Mouse (Mus musculus) cortical plate, adult 2 months (tissue): ENCODE data around the gene Astl. TPM values are rescaled to one million over a fixed set of nuclear protein-coding genes. Genes with fewer than 3 reads are reported as not detected.

Experiments
- H3K27ac ChIP-seq: fragments of 200-500 bp; 2 replicates; pipeline ENCODE4 v1.5.1; 2012; ENCODE audit warnings: low read length, control low read depth, inconsistent platforms; ENCODE audit not compliant: insufficient read depth
- H3K4me1 ChIP-seq: fragments of 200-500 bp; 2 replicates; pipeline ENCODE4 v1.6.1; 2011; ENCODE audit warnings: low read length; ENCODE audit not compliant: control insufficient read depth, insufficient read depth
- H3K4me3 ChIP-seq: fragments of 200-500 bp; 2 replicates; pipeline ENCODE4 v1.5.1; 2011; ENCODE audit warnings: mild to moderate bottlenecking, low read length, control low read depth; ENCODE audit not compliant: insufficient read depth
- CTCF ChIP-seq: fragments of 200-500 bp; IDR thresholded peaks from 2 replicates; pipeline ENCODE4 v1.5.1; 2011; ENCODE audit warnings: mild to moderate bottlenecking, control low read depth, low read length; ENCODE audit not compliant: insufficient read depth; ENCODE audit errors: extremely low read depth
- POLR2A ChIP-seq: fragments of 200-500 bp; IDR thresholded peaks from 2 replicates; pipeline ENCODE4 v1.6.1; 2011; ENCODE audit warnings: mild to moderate bottlenecking, low read length, control low read depth; ENCODE audit not compliant: insufficient read depth; ENCODE audit errors: extremely low read depth
- polyA plus RNA-seq: library from polyadenylated mRNA; depleted of rRNA; stranded (reverse); fragments of >200 nt; gene quantifications from 2 replicates; pipeline ENCODE4 v1.2.3, GENCODE M21; 2012

The Astl gene
- polyA plus RNA-seq, 1 experiment: not detected

DNA sequence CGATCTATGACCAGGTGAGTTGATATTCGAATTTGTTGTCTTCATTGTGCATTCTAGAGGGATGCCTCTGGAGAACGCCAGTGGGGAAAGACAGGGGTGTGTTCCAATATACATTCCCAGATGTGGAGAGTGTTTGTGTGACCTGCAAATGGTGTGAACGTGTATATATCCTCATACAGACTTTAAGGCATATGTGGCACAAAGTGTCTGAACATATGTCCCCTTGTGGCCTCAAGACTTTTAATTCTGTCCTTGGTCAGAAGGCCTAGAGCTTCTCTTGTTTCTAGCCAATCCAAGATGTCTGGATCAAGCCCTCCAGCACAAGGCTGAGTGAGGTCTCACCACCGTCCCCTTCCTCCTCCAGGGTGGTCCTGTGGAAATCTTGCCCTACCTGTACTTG lies 1.6 kb upstream of the Astl start:
- no peaks in the 10 kb centered on the region for H3K4me1 ChIP-seq
- TF ChIP-seq POLR2A (no peak), CTCF (no peak)
- peak overlapping the region; percentile 32; the same call in 1 of the 2 replicates for H3K4me3 ChIP-seq
- H3K27ac ChIP-seq: no peak overlapping the region

DNA sequence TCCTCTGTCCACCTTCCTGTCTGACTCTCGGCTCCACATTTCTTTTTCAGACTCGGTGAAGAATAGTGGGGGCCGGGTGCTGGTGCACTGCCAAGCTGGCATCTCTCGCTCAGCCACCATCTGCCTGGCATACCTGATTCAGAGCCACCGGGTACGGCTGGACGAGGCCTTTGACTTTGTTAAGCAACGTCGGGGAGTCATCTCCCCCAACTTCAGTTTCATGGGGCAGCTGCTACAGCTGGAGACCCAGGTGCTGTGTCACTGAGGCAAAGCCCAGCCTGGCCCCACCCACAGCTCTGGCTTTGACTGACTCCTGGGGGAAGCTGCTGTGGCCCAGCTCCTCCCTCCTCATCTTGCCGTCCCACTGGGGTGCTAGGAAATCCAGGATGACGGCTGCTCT lies 908 bp upstream of the Astl start:
- TF ChIP-seq POLR2A (no peak), CTCF (no peak)
- no peaks in the 10 kb centered on the region for H3K4me1 ChIP-seq
- no peak overlapping the region for H3K27ac ChIP-seq
- H3K4me3 ChIP-seq: no peak overlapping the region

DNA sequence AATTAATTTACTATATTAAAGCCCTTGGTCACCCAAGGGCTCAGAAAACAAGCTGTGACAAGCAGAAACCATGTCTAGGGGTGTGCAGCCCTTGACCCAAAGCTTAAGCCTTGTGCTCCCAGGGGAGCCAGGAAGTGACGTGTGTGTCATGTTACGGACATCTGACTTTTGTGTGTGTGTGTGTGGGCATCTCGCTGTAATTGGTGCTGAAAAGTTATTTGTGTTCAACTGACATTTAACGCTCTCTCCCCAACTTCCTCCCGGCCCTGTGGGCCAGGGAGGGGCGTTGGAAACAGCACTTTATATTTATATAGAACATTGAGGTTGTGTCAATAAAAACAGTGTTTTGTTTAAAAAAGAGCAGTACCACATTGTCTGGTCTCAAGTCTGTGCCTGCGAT lies 427 bp upstream of the Astl start:
- Histone ChIP-seq H3K27ac (no peak overlapping the region), H3K4me3 (no peak overlapping the region), H3K4me1 (no peaks in the 10 kb centered on the region)
- no peak for TF ChIP-seq POLR2A
- no peak for TF ChIP-seq CTCF

GRCm38 (mm10) chr2:127338833-127339232 lies 394 bp downstream of the Astl start:
- TF ChIP-seq CTCF (no peak), POLR2A (no peak)
- Histone ChIP-seq H3K4me3 (no peak overlapping the region), H3K27ac (no peak overlapping the region), H3K4me1 (no peaks in the 10 kb centered on the region)

DNA sequence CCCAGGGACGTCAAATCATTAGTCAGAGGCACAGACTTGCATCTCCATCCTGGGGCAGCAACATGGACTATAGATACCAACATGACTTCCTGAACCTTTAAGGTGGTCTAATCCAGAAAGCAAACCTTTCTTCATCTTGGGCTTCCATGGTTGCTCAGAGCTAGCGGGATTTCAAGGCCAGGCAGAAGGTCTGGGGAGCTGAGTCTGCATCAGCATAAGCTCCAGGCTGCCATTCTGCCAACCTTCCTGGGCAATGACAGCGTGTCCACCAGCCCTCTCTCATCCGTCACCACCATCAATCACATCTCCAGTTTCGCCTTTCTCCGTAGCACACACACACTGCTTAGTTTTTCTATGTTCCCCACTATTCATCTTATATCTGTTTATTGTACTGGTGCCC lies 823 bp downstream of the Astl start:
- Histone ChIP-seq H3K27ac (no peak overlapping the region), H3K4me1 (no peaks in the 10 kb centered on the region), H3K4me3 (no peak overlapping the region)
- TF ChIP-seq CTCF: no peak
- TF ChIP-seq POLR2A: no peak

DNA sequence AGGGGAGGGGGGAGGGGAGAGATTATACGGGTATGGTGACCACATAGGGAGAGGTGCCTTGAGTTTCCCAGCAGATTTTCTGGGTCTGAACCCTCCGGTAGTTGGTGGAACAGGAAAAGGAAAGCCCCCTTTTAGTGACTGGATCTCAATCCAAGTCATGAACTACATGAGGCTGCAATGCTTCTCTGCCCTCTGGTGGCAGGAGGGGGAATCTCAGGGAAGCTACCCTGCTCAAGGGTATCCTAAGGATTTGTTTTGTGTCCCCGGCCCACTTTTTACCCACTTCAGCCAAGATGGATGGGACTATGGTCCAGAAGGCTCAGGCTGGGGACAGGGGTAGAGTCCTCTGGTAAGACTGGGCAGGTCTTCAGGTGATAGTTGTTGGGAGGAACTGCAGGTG lies 2.7 kb downstream of the Astl start:
- Histone ChIP-seq H3K4me3 (no peak overlapping the region), H3K4me1 (no peaks in the 10 kb centered on the region), H3K27ac (no peak overlapping the region)
- TF ChIP-seq CTCF: peak; percentile 80
- no peak for TF ChIP-seq POLR2A

GRCm38 (mm10) chr2:127346334-127346733 lies 7.9 kb downstream of the Astl start:
- TF ChIP-seq CTCF (0 out of 2 replicates have a peak, but pooled peaks have one; percentile 16), POLR2A (no peak)
- Histone ChIP-seq H3K27ac (no peak overlapping the region), H3K4me1 (no peaks in the 10 kb centered on the region), H3K4me3 (no peak overlapping the region)

DNA sequence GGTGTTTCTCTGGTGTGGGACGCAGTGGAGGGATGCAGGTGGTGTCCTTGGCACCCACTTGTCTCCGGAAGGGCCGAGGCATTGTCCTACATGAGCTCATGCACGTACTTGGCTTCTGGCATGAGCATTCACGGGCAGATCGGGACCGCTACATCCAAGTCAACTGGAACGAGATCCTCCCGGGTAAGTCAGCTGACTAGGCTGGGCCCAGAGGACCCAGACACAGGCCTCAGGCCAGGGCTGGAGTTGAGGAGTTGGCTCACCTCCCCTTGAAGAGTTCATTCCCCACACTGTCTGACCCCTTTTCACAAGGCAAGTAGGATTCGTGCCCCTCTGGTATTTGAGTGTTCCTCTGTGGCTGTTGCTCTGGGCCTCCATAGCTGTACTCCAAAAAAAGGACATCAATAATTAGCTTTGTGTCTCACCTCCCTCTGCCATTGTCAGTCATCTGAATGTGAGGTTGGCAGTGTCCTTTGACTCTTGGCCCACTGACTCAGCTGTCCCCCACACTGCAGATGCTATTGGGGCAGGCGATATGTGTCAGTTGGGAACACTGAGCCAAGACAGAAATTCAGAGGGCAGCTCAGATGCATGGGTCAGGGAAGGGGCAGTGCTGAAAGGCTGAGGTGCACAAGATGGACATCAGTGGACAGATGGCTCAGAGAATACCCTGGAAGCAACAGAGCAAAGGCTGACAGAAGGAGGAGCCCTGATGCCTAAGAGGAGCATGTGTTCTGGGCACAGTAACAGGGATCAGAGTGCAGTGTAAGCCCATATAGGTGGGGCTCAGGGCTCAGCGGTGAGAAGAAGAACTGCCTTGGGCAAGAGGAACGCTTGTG lies 8.9 kb downstream of the Astl start:
- H3K4me3 ChIP-seq: no peak overlapping the region
- no peak for TF ChIP-seq CTCF
- TF ChIP-seq POLR2A: no peak
- no peak overlapping the region for H3K27ac ChIP-seq
- no peaks in the 10 kb centered on the region for H3K4me1 ChIP-seq

DNA sequence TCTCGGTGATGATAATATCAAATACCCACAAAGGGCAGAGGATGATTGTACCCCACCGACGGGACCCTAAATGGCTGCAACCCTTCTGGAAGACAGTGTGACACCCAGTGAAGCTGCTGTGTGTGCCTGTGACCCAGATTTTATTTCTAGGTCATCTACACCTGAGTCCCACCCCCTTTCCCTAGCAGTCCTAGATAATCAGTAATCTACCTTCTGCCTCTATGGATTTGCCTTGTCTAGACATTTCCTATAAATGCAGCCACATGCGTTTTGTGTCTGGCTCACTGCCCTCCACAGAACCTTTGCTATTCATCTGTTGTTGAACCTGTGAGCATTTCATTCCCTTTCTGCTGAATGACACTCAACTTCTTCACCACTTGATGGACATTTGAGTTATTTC lies 15.4 kb downstream of the Astl start:
- no peak for TF ChIP-seq CTCF
- H3K4me3 ChIP-seq: no peak overlapping the region
- H3K4me1 ChIP-seq: no peaks in the 10 kb centered on the region
- H3K27ac ChIP-seq: no peak overlapping the region
